Mouse (Mus musculus): ENCODE results near the gene Dock2. TPM values are rescaled to one million over a fixed set of nuclear protein-coding genes. Genes with fewer than 3 reads are reported as not detected.

Gene Dock2
- total and polyA plus RNA-seq, 2 experiments from 2014 or later: 0.33 to 3.1 TPM

DNA sequence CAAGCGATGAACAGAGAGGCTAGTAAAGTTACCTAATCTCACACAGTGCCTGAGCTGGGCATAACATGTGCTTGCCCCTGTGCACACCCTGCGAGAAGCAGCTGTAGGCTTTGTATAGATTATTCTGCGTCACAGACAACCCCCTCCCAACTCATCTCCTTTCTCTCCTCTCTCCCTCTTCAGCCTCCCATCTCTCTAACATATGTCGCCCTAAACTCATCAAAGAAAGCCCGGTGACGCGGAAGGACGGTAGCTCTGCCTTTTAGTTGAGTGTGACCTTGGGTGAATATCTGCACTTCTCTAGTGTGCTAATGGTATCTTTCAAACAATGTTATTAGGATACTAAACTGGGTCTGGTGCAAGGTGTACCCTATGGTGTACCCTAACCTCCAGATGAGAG is 13.7 kb downstream of the Dock2 start:
- no peak overlapping the region for H3K9ac ChIP-seq (replicated peaks; ENCODE audit: low read depth, low read length)
- no peaks in the 10 kb centered on the region for H3K9me3 ChIP-seq (replicated peaks; ENCODE audit: control insufficient read depth, low read length)
- H3K4me2 ChIP-seq (ENCODE audit: low read depth, low read length): no peak overlapping the region
- no peak overlapping the region for H3K27ac ChIP-seq (ENCODE audit: low read depth)
- H3K27me3 ChIP-seq (ENCODE audit: control insufficient read depth, insufficient read depth, low read length): no peaks in the 10 kb centered on the region
- TF ChIP-seq EP300 (IDR thresholded peaks at IDR 0.05; ENCODE audit: low read depth): no peak
- TF ChIP-seq CTCF (IDR thresholded peaks at IDR 0.05; ENCODE audit: low read depth): no peak
- H3K4me1 ChIP-seq (ENCODE audit: control insufficient read depth, insufficient read depth): peaks cover 6% of the 10 kb centered on the region; the same call in 1 of the 2 replicates
- no peak overlapping the region for H3K4me3 ChIP-seq (ENCODE audit: low read depth, low read length)
- no peaks in the 10 kb centered on the region for H3K36me3 ChIP-seq (replicated peaks; ENCODE audit: control insufficient read depth, insufficient read depth, low read length)
- WGBS: 90% methylated on average over 8 of the region's 8 CpGs
- DNase-seq (ENCODE audit: low spot score) (no peak), ATAC-seq (ENCODE audit: insufficient read depth, low read depth) (no peak)

GRCm38 (mm10) chr11:34769396-34769795 is 14.3 kb downstream of the Dock2 start:
- Histone ChIP-seq H3K27me3 (ENCODE audit: control insufficient read depth, insufficient read depth, low read length) (no peaks in the 10 kb centered on the region), H3K36me3 (replicated peaks; ENCODE audit: control insufficient read depth, insufficient read depth, low read length) (no peaks in the 10 kb centered on the region), H3K9me3 (replicated peaks; ENCODE audit: control insufficient read depth, low read length) (no peaks in the 10 kb centered on the region), H3K9ac (replicated peaks; ENCODE audit: low read depth, low read length) (no peak overlapping the region), H3K4me1 (ENCODE audit: control insufficient read depth, insufficient read depth) (peaks cover 6% of the 10 kb centered on the region; the same call in 1 of the 2 replicates), H3K4me3 (ENCODE audit: low read depth, low read length) (no peak overlapping the region), H3K4me2 (ENCODE audit: low read depth, low read length) (no peak overlapping the region), H3K27ac (ENCODE audit: low read depth) (no peak overlapping the region)
- 81% methylated on average over 2 of the region's 2 CpGs for WGBS
- ATAC-seq (ENCODE audit: insufficient read depth, low read depth) (no peak), DNase-seq (ENCODE audit: low spot score) (no peak)
- TF ChIP-seq CTCF (IDR thresholded peaks at IDR 0.05; ENCODE audit: low read depth) (no peak), EP300 (IDR thresholded peaks at IDR 0.05; ENCODE audit: low read depth) (no peak)

DNA sequence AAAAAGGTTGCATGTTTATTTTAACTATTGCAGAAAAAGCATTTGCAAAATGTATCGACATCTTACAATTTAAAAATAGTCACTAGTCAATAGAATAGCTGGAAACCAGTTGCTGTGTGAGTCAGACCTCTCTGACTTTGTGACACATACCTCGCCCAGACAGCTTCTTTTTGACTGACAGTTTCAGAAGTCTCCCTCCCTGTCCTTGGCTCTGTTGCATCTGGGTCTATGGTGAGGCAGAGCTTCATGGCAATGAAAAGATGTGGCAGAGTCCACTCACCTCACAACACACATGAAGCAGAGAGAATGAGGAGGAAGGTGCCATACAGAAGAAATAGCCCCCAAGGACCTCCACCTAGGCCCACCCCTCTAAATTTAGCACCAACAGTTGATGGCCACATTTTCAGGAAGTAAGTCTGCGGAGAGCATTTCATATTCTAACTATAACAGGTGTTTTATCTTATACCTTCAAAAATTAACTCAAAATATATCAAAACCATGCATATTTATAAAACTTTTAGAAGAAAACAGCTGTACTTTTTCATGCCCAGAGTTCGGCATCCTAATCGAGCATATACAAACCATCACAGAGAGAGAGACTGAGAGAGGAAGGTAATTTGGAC is 19.8 kb downstream of the Dock2 start:
- Histone ChIP-seq H3K27me3 (ENCODE audit: control insufficient read depth, insufficient read depth, low read length) (no peaks in the 10 kb centered on the region), H3K27ac (ENCODE audit: low read depth) (no peak overlapping the region), H3K9me3 (replicated peaks; ENCODE audit: control insufficient read depth, low read length) (no peaks in the 10 kb centered on the region), H3K4me1 (ENCODE audit: control insufficient read depth, insufficient read depth) (no peaks in the 10 kb centered on the region), H3K4me3 (ENCODE audit: low read depth, low read length) (no peak overlapping the region), H3K9ac (replicated peaks; ENCODE audit: low read depth, low read length) (no peak overlapping the region), H3K4me2 (ENCODE audit: low read depth, low read length) (no peak overlapping the region), H3K36me3 (replicated peaks; ENCODE audit: control insufficient read depth, insufficient read depth, low read length) (no peaks in the 10 kb centered on the region)
- 69% methylated on average over 5 of the region's 5 CpGs for WGBS
- no peak for TF ChIP-seq CTCF (IDR thresholded peaks at IDR 0.05; ENCODE audit: low read depth)
- no peak for TF ChIP-seq EP300 (IDR thresholded peaks at IDR 0.05; ENCODE audit: low read depth)
- ATAC-seq (ENCODE audit: insufficient read depth, low read depth) (no peak), DNase-seq (ENCODE audit: low spot score) (no peak)

DNA sequence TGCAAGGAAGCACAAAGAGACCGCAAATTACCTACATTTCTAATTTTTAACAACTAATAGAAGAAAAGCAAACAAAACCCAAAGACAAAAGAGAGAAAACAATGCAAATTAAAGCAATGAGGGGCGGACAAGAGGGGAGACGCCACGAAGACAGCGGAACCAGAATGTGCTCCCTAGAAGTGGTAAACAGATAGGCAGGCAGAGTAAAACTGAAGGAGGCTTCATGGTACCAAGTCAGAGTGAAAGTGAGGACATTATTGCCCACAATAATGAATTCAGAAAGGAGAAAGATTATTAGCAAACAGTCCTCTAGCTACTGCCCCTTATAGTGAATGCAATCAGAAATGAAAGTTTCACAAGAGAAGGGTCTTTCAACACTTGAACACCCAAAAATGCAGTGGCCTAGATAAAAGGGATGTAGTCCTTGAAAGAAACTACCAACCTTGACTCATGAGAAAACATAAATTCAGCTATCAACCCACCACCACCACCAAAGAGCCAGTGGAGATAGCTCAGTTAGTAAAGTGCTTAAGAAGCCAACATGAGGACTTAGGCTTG is 21.0 kb downstream of the Dock2 start:
- WGBS: 89% methylated on average over 5 of the region's 5 CpGs
- Histone ChIP-seq H3K4me1 (ENCODE audit: control insufficient read depth, insufficient read depth) (no peaks in the 10 kb centered on the region), H3K4me2 (ENCODE audit: low read depth, low read length) (no peak overlapping the region), H3K9me3 (replicated peaks; ENCODE audit: control insufficient read depth, low read length) (no peaks in the 10 kb centered on the region), H3K27ac (ENCODE audit: low read depth) (no peak overlapping the region), H3K27me3 (ENCODE audit: control insufficient read depth, insufficient read depth, low read length) (no peaks in the 10 kb centered on the region), H3K36me3 (replicated peaks; ENCODE audit: control insufficient read depth, insufficient read depth, low read length) (no peaks in the 10 kb centered on the region), H3K9ac (replicated peaks; ENCODE audit: low read depth, low read length) (no peak overlapping the region), H3K4me3 (ENCODE audit: low read depth, low read length) (no peak overlapping the region)
- DNase-seq (ENCODE audit: low spot score) (no peak), ATAC-seq (ENCODE audit: insufficient read depth, low read depth) (no peak)
- TF ChIP-seq EP300 (IDR thresholded peaks at IDR 0.05; ENCODE audit: low read depth): no peak
- no peak for TF ChIP-seq CTCF (IDR thresholded peaks at IDR 0.05; ENCODE audit: low read depth)

GRCm38 (mm10) chr11:34762125-34762524 is 21.6 kb downstream of the Dock2 start:
- DNase-seq (ENCODE audit: low spot score): no peak

DNA sequence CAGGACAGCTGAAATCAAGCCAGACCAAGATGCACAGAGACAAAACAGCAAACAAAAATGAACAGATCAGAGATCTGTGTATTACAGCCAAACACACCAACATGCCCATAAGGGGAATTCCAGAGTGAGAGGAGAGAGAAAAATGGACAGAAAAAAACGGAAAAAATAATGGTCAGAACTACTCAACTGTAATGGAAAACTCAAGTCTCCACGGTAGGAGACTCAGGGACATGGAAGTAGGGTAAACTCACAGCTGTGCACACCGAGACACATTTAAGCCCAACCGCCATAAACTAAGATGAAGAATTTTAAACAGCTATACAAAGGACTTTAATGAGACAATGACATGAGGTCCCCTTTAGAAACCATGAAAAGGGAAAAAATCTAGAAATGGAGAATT is 24.1 kb downstream of the Dock2 start:
- ATAC-seq (ENCODE audit: insufficient read depth, low read depth) (no peak), DNase-seq (ENCODE audit: low spot score) (no peak)
- Histone ChIP-seq H3K4me1 (ENCODE audit: control insufficient read depth, insufficient read depth) (no peaks in the 10 kb centered on the region), H3K36me3 (replicated peaks; ENCODE audit: control insufficient read depth, insufficient read depth, low read length) (no peaks in the 10 kb centered on the region), H3K9ac (replicated peaks; ENCODE audit: low read depth, low read length) (no peak overlapping the region), H3K4me3 (ENCODE audit: low read depth, low read length) (no peak overlapping the region), H3K4me2 (ENCODE audit: low read depth, low read length) (no peak overlapping the region), H3K9me3 (replicated peaks; ENCODE audit: control insufficient read depth, low read length) (no peaks in the 10 kb centered on the region), H3K27me3 (ENCODE audit: control insufficient read depth, insufficient read depth, low read length) (no peaks in the 10 kb centered on the region), H3K27ac (ENCODE audit: low read depth) (no peak overlapping the region)
- no peak for TF ChIP-seq EP300 (IDR thresholded peaks at IDR 0.05; ENCODE audit: low read depth)
- TF ChIP-seq CTCF (IDR thresholded peaks at IDR 0.05; ENCODE audit: low read depth): no peak
- 64% methylated on average over 4 of the region's 4 CpGs for WGBS

More at GRCm38 (mm10) chr11:34762125-34762524, 21.6 kb downstream of the Dock2 start:
- Histone ChIP-seq H3K4me1 (ENCODE audit: control insufficient read depth, insufficient read depth) (no peaks in the 10 kb centered on the region), H3K36me3 (replicated peaks; ENCODE audit: control insufficient read depth, insufficient read depth, low read length) (no peaks in the 10 kb centered on the region), H3K4me3 (ENCODE audit: low read depth, low read length) (no peak overlapping the region), H3K9ac (replicated peaks; ENCODE audit: low read depth, low read length) (no peak overlapping the region), H3K27ac (ENCODE audit: low read depth) (no peak overlapping the region), H3K4me2 (ENCODE audit: low read depth, low read length) (no peak overlapping the region), H3K27me3 (ENCODE audit: control insufficient read depth, insufficient read depth, low read length) (no peaks in the 10 kb centered on the region), H3K9me3 (replicated peaks; ENCODE audit: control insufficient read depth, low read length) (no peaks in the 10 kb centered on the region)
- no peak for ATAC-seq (ENCODE audit: insufficient read depth, low read depth)
- TF ChIP-seq CTCF (IDR thresholded peaks at IDR 0.05; ENCODE audit: low read depth): no peak
- no peak for TF ChIP-seq EP300 (IDR thresholded peaks at IDR 0.05; ENCODE audit: low read depth)
- 68% methylated on average over 6 of the region's 6 CpGs for WGBS
